Mouse (Mus musculus) lung, embryonic 14.5 days (tissue): ENCODE measurements around the gene Acp7. TPM values are rescaled to one million over a fixed set of nuclear protein-coding genes. Genes with fewer than 3 reads are reported as not detected.

Experiments used
- ATAC-seq: fragments of 200-750 bp; cut with Nextera tagmentation; 2 replicates; pipeline ENCODE4 v1.8.0; 2017; ENCODE audit warnings: mild to moderate bottlenecking, moderate TSS enrichment, moderate library complexity; ENCODE audit not compliant: insufficient read depth
- DNase-seq: peaks from one replicate; pipeline ENCODE4 v3.0.0-alpha.2; 2015
- H3K27ac ChIP-seq: fragments of 300-500 bp; sonication (generic); 2 replicates; pipeline ENCODE4 v1.5.1; 2014; ENCODE audit warnings: low read depth, mild to moderate bottlenecking, moderate library complexity
- H3K27me3 ChIP-seq: fragments of 300-500 bp; sonication (generic); 2 replicates; pipeline ENCODE4 v1.6.1; 2014; ENCODE audit warnings: low read length, control low read depth; ENCODE audit not compliant: insufficient read depth
- H3K36me3 ChIP-seq: fragments of 300-500 bp; sonication (generic); 2 replicates; pipeline ENCODE4 v1.6.1; 2014; ENCODE audit warnings: control low read depth; ENCODE audit not compliant: insufficient read depth
- H3K4me1 ChIP-seq: fragments of 300-500 bp; sonication (generic); 2 replicates; pipeline ENCODE4 v1.6.1; 2014; ENCODE audit warnings: antibody characterized with exemption, control low read depth; ENCODE audit not compliant: insufficient read depth
- H3K4me2 ChIP-seq: fragments of 300-500 bp; sonication (generic); 2 replicates; pipeline ENCODE4 v1.6.1; 2014; ENCODE audit warnings: mild to moderate bottlenecking
- H3K4me3 ChIP-seq: fragments of 300-500 bp; sonication (generic); 2 replicates; pipeline ENCODE4 v1.5.1; 2014; ENCODE audit warnings: low read depth, low read length
- H3K9ac ChIP-seq: fragments of 300-500 bp; sonication (generic); 2 replicates; pipeline ENCODE4 v1.6.1; 2014
- H3K9me3 ChIP-seq: fragments of 300-500 bp; sonication (generic); 2 replicates; pipeline ENCODE4 v1.6.1; 2016; ENCODE audit warnings: low read depth, low read length, control low read depth
- CTCF ChIP-seq: IDR thresholded peaks from 2 replicates; pipeline ENCODE4 v1.5.1; 2016; ENCODE audit warnings: antibody characterized with exemption, low read depth
- WGBS: fragments of 180-500 bp; shearing (Covaris S2); extraction: QIAGEN DNeasy Blood & Tissue Kit; methylation state at CpG from one replicate; pipeline ENCODE4 v1.1.7; 2014; 5-methylcytosine and 5-hydroxymethylcytosine counted together
- polyA plus RNA-seq: library from polyadenylated mRNA; unstranded; fragments of >200 nt; fragmentation: Nextera tagmentation; extraction: Ambion mirVana; gene quantifications from 2 replicates; pipeline ENCODE4 v1.2.1, GENCODE M21; 2014

Acp7 gene
- polyA plus RNA-seq, 1 experiment from 2014 or later, result not detected

- Histone ChIP-seq H3K27me3 (no peaks in the 10 kb centered on the region), H3K9me3 (no peaks in the 10 kb centered on the region), H3K4me3 (no peak overlapping the region), H3K4me1 (no peaks in the 10 kb centered on the region), H3K9ac (no peak overlapping the region), H3K4me2 (no peak overlapping the region), H3K27ac (no peak overlapping the region), H3K36me3 (no peaks in the 10 kb centered on the region)
- no peak for ATAC-seq
- TF ChIP-seq CTCF, result no peak
- DNase-seq, result no peak
- WGBS, result 63% methylated on average over 5 of the region's 5 CpGs
These were observed 28.0 kb downstream of the Acp7 start for GRCm38 (mm10) chr7:28603136-28603535.

- H3K4me1 ChIP-seq, result peaks cover 3% of the 10 kb centered on the region; the same call in 1 of the 2 replicates
- no peaks in the 10 kb centered on the region for H3K36me3 ChIP-seq
- no peak overlapping the region for H3K4me3 ChIP-seq
- no peak overlapping the region for H3K4me2 ChIP-seq
- peak; percentile 83 for TF ChIP-seq CTCF
- no peak overlapping the region for H3K27ac ChIP-seq
- WGBS, result 19% methylated on average over 7 of the region's 7 CpGs
- no peak overlapping the region for H3K9ac ChIP-seq
- ATAC-seq (no peak), DNase-seq (peak; percentile 84)
- H3K27me3 ChIP-seq, result no peaks in the 10 kb centered on the region
- H3K9me3 ChIP-seq, result no peaks in the 10 kb centered on the region
These were observed 29.5 kb downstream of the Acp7 start for GRCm38 (mm10) chr7:28601668-28602067.

- Histone ChIP-seq H3K4me3 (no peak overlapping the region), H3K9me3 (no peaks in the 10 kb centered on the region), H3K4me1 (peaks cover 10% of the 10 kb centered on the region; the same call in 1 of the 2 replicates), H3K36me3 (no peaks in the 10 kb centered on the region), H3K27me3 (no peaks in the 10 kb centered on the region), H3K4me2 (no peak overlapping the region), H3K9ac (no peak overlapping the region), H3K27ac (no peak overlapping the region)
- DNase-seq (peak; percentile 87), ATAC-seq (no peak)
- TF ChIP-seq CTCF, result peak; percentile 91
- 8% methylated on average over 11 of the region's 11 CpGs for WGBS
These were observed 30.1 kb downstream of the Acp7 start for GRCm38 (mm10) chr7:28601029-28601428.

- H3K27ac ChIP-seq, result no peak overlapping the region
- peaks cover 18% of the 10 kb centered on the region for H3K4me1 ChIP-seq
- no peak overlapping the region for H3K9ac ChIP-seq
- peaks cover 5% of the 10 kb centered on the region; the same call in 1 of the 2 replicates for H3K36me3 ChIP-seq
- H3K4me3 ChIP-seq, result no peak overlapping the region
- H3K4me2 ChIP-seq, result no peak overlapping the region
- no peaks in the 10 kb centered on the region for H3K27me3 ChIP-seq
- TF ChIP-seq CTCF, result no peak
- H3K9me3 ChIP-seq, result no peaks in the 10 kb centered on the region
- no peak for DNase-seq
- ATAC-seq, result no peak
- WGBS, result 61% methylated on average over 2 of the region's 2 CpGs
These were observed 32.2 kb downstream of the Acp7 start for GRCm38 (mm10) chr7:28598951-28599350.

- H3K27ac ChIP-seq, result peak within 1 kb of the TSS; percentile 79
- H3K4me2 ChIP-seq, result peak within 1 kb of the TSS; percentile 85
- H3K9me3 ChIP-seq, result no peaks in the 10 kb centered on the region
- under 1% methylated on average over 65 of the region's 66 CpGs for WGBS
- DNase-seq (peak; percentile 99), ATAC-seq (peak; percentile 88)
- peaks cover 28% of the 10 kb centered on the region for H3K4me1 ChIP-seq
- H3K9ac ChIP-seq, result peak within 1 kb of the TSS; percentile 69
- H3K36me3 ChIP-seq, result peaks cover 5% of the 10 kb centered on the region; the same call in 1 of the 2 replicates
- no peaks in the 10 kb centered on the region for H3K27me3 ChIP-seq
- H3K4me3 ChIP-seq, result peak within 1 kb of the TSS; percentile 64
- peak; percentile 39 for TF ChIP-seq CTCF
These were observed 33.3 kb downstream of the Acp7 start, which contains the start of the genes Samd4b and Pak4 for GRCm38 (mm10) chr7:28597642-28598446. Gene Samd4b, minus strand, starts transcription at chr7:28598144. Gene Pak4, minus strand, starts transcription at chr7:28598185.

GRCm38 (mm10) chr7:28597277-28597570 is 33.9 kb downstream of the Acp7 start:
- 5% methylated on average over 9 of the region's 9 CpGs for WGBS
- no peaks in the 10 kb centered on the region for H3K9me3 ChIP-seq
- H3K4me3 ChIP-seq, result peak overlapping the region; percentile 64
- peaks cover 31% of the 10 kb centered on the region for H3K4me1 ChIP-seq
- H3K27me3 ChIP-seq, result no peaks in the 10 kb centered on the region
- peak overlapping the region; percentile 85 for H3K4me2 ChIP-seq
- no peak for DNase-seq
- peak overlapping the region; percentile 79 for H3K27ac ChIP-seq
- no peak for TF ChIP-seq CTCF
- H3K36me3 ChIP-seq, result peaks cover 5% of the 10 kb centered on the region; the same call in 1 of the 2 replicates
- ATAC-seq, result no peak
- peak overlapping the region; percentile 69 for H3K9ac ChIP-seq

- Histone ChIP-seq H3K9ac (peak overlapping the region; percentile 69), H3K9me3 (no peaks in the 10 kb centered on the region), H3K4me3 (peak overlapping the region; percentile 64), H3K27me3 (no peaks in the 10 kb centered on the region), H3K27ac (peak overlapping the region; percentile 79), H3K4me1 (peaks cover 31% of the 10 kb centered on the region), H3K4me2 (peak overlapping the region; percentile 85), H3K36me3 (peaks cover 5% of the 10 kb centered on the region; the same call in 1 of the 2 replicates)
- DNase-seq (peak; percentile 65), ATAC-seq (peak; percentile 37)
- WGBS, result 21% methylated on average over 20 of the region's 20 CpGs
- no peak for TF ChIP-seq CTCF
These were observed 34.5 kb downstream of the Acp7 start for GRCm38 (mm10) chr7:28596436-28597276.
